Mouse (Mus musculus): ENCODE data around the gene Vmo1.
"Not testable (repeated sequence)": the region's sequence is repeated elsewhere in the genome, so short reads cannot be mapped to it uniquely, and the experiment has no call there.

Gene Vmo1

GRCm38 (mm10) chr11:70518923-70519322 lies 4.5 kb upstream of the Vmo1 start, which contains the start of gene Gltpd2:
TSS of gene Gltpd2 (plus strand) at chr11:70519196.
- DNase-seq, result no peak

GRCm38 (mm10) chr11:70518436-70518835 lies 4.0 kb upstream of the Vmo1 start:
- DNase-seq, result no peak

GRCm38 (mm10) chr11:70516352-70516751 lies 1.9 kb upstream of the Vmo1 start:
- DNase-seq, result no peak

GRCm38 (mm10) chr11:70513520-70513919 lies 896 bp downstream of the Vmo1 start:
- no peak for DNase-seq

- no peak for DNase-seq
Observed at GRCm38 (mm10) chr11:70512709-70513342, 1.6 kb downstream of the Vmo1 start.

- no peak for DNase-seq
Observed at GRCm38 (mm10) chr11:70511825-70512224, 2.6 kb downstream of the Vmo1 start.

GRCm38 (mm10) chr11:70511242-70511641 lies 3.2 kb downstream of the Vmo1 start:
- no peak for DNase-seq

GRCm38 (mm10) chr11:70509753-70510564 lies 4.5 kb downstream of the Vmo1 start:
- DNase-seq, result peak; percentile 33 to 47

GRCm38 (mm10) chr11:70506962-70507515 lies 7.4 kb downstream of the Vmo1 start:
- no peak for DNase-seq

GRCm38 (mm10) chr11:70506385-70506784 lies 8.0 kb downstream of the Vmo1 start:
- DNase-seq, result peak; percentile 42 to 76

- DNase-seq, result no peak
Observed at GRCm38 (mm10) chr11:70504970-70505369, 9.4 kb downstream of the Vmo1 start, which contains the start of gene Tm4sf5. TSS of gene Tm4sf5 (plus strand) at chr11:70505244.

GRCm38 (mm10) chr11:70502018-70502417 lies 12.4 kb downstream of the Vmo1 start:
- no peak for DNase-seq

- no peak for DNase-seq
Observed at GRCm38 (mm10) chr11:70500476-70500812, 14.0 kb downstream of the Vmo1 start.

- DNase-seq, result no peak
Observed at GRCm38 (mm10) chr11:70499566-70500475, 14.6 kb downstream of the Vmo1 start.

GRCm38 (mm10) chr11:70489684-70490083 lies 24.7 kb downstream of the Vmo1 start:
- DNase-seq, result no peak

GRCm38 (mm10) chr11:70489138-70489537 lies 25.3 kb downstream of the Vmo1 start:
- no peak for DNase-seq

- no peak for DNase-seq
Observed at GRCm38 (mm10) chr11:70487816-70488215, 26.6 kb downstream of the Vmo1 start.

GRCm38 (mm10) chr11:70485498-70485897 lies 28.9 kb downstream of the Vmo1 start:
- DNase-seq, result no peak

GRCm38 (mm10) chr11:70474872-70475534 lies 39.4 kb downstream of the Vmo1 start:
- DNase-seq, result no peak

GRCm38 (mm10) chr11:70473291-70473690 lies 41.1 kb downstream of the Vmo1 start:
- DNase-seq, result not testable (repeated sequence)

GRCm38 (mm10) chr11:70472716-70473115 lies 41.7 kb downstream of the Vmo1 start:
- DNase-seq, result no peak

GRCm38 (mm10) chr11:70469764-70470163 lies 44.7 kb downstream of the Vmo1 start:
- no peak for DNase-seq

All from spleen, adult 18-20 months (tissue).